Mouse (Mus musculus) natural killer cell, adult 2 months (primary cell): ENCODE results near the gene Pax2.

ENCODE experiments used
- DNase-seq, 2 experiments: peaks; one replicate each; pipeline ENCODE4 v3.0.0; 2022; ENCODE audit warnings: low spot score in 2 of 2

The Pax2 gene

DNA sequence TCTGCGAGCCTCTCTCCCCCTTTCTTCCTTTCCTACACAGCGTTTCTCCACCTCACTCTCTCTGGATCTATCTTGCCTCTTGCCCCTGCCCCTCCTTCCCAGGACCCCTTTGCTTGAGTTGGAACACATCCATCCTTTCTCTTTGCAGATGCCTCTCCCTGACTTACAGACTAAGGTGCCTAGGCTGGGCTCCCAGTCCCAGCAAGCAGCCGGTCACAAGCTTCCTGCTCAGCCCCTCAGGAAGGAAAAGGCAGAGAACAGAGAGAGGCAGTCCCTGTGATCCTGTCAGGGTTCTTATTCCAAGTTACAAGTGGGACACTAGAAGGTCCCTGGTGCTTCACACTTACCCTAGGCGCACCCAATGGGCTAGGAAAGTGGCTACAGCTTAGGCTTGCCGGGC lies 7.6 kb upstream of the Pax2 start:
- no peak for DNase-seq

DNA sequence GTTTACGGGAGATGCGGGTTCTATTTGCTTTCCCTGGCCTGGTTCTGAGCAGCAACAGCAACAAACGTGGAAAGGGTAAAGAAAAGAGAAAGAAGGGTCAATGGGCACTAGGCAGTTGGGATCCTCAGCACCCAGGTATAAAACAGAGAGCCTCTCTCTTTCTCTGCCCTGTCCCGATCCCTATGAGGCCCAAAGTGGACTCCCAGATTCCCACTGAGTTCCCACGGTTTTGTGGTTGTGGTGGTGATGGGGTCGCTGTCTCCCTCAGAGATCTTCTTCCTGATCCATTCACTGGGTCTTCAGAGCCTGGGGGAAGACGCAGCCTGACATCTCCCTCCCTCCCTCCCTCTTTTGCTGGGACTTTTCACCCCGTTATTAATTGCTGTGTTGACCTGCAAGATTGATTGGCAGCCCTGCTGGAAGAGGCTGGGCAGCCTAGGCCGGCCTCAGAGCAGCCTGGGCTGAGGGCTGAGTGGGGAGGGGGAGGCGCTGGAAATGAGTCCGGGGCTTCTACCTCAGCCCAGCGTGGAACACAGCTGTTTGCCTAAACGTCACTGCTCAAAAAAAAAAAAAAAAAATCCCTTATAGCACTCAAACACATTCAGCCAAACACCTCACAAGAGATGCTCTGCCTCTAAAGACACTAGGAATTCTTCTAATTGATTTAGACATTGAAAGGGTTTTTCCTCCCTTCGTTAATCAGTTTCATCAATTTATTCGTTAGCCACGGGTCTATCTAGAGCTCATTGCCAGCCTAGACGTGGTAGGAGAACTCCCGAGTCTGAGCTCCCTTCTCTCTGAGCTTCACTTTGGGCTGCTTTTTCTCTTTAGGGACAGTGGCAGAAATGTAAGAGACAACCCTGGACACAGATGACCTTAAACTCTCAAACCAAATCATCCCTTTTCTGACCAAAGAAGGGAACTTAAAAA lies 6.5 kb upstream of the Pax2 start:
- DNase-seq, result no peak

DNA sequence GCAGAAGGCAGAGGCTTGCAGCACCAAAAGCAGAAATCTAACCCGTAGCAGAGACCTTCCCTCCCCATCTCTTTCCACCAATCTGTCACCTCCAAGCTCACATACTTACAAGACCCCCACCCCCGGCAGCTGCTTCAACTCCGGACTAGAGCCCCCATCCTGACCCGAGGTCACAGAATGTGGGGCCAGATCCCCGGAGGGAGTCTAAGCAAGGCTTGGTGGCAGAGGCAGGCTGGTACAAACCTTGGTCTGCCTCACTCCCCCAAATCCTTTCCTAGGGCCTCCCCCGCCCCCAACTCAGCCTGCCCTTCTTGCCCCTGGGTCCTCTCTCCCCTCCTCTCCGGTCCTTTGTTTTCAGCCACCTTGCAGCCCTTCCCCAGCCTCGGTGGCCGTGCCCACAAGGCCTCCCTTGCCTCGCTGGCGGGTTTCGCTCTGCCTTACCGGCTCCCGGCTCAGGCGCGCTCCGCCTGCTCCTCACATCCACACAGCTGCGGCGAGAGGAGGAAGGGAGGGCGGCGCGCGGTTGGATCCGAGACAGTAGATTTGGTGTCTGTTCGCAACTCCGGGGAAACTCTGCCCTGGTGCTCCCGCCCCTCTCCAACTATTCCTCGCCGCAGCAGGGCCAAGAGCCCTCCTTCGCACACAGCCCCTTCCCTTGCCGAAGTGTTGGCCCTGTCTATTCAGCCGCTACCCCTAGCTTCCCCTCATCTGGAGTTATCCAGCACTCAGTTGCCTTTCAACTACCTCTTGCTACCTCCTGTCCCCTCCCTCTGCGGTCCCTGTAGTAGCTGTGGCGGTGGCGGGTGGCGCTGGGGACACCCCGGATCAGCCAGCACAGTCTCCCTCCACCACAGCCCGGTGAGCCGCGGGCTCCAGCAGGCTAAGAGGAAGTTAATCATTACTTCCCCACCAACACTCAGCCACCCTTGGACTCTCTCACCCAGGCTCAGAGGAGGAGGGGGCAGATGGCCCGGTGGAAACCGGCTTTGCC lies 5.5 kb upstream of the Pax2 start:
- peak in 1 of 2 experiments; percentile 16 for DNase-seq

DNA sequence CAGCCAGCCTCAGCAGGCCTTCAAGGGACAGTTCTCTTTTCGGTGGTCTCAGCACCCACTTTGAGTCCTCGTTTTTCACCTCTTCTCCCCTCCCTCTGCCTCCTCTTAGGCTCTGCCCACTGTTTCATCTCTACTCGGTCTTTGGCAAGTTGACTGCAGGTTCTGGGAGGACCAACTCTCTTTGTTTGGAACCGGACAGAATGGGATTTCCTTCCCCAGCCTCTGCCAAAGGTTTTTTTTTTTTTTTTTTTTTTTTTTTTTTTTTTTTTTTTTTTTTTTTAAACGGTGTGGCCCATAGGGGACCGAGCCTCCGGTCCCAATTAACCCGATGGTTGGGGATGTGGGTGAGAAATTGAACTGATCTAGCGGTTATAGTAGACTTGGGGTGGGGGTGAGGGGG lies 4.8 kb upstream of the Pax2 start:
- no peak for DNase-seq

DNA sequence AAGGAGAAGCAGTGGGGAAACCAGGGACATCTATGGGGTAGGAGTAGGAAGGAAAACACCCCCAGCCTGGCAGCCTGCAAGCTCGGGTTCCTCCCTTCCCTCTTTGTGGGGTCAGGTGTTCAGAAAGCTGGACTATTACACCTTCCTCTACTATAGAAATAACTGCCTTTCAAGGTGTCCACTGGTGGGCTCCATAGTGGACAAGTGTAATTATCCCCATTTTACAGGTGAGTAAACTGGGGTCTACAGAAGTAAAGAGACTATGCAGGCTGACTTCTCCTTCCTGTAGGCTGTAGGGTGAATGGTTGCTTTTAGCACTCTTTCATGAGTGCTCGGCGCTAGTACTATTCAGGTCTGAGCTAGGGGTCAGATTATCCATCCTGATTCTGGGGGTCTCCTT lies 4.3 kb upstream of the Pax2 start:
- DNase-seq, result no peak

DNA sequence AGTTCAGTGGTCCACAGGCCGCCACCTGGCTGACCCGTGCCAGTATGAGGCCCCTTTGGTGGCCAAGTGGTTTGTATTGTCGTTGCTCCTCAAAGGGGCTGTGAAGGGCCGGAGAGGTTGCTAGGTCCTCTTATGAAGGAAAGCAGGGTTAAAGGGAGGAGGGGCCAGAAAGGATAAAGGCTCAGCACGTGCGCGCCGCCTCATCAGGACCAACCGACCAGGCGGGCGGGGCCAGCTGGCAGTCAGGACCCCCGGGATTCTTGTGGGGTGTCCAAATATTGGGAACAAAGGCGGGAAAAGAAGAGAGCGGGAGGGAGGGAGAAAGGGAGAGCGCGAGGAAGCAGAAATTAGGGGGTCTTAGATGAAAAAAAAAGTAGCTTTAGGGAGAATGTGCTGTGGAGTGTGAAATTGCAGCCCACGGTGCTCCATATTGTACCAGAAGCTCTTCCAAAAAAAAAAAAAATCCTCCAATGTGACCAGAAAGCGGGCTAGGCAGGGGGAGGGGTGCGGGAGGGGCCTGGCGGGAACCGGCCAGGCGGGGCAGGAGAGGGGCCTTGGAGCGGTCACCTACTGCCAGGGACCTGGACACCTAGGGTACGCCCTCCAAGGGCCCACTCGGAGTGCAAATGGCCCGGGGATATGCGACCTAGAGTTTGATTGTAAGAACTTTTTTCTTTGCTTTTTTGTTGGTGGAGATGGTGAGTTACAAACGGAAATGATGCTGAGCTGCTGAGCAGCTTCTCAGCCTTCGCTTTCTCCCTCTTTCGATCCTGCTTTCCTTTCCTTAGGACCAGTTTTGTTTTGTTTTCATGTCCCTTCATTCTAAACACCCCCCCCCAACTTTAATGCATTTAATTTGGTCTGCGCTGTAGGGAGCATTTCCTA lies 3.5 kb upstream of the Pax2 start:
- DNase-seq, result no peak

DNA sequence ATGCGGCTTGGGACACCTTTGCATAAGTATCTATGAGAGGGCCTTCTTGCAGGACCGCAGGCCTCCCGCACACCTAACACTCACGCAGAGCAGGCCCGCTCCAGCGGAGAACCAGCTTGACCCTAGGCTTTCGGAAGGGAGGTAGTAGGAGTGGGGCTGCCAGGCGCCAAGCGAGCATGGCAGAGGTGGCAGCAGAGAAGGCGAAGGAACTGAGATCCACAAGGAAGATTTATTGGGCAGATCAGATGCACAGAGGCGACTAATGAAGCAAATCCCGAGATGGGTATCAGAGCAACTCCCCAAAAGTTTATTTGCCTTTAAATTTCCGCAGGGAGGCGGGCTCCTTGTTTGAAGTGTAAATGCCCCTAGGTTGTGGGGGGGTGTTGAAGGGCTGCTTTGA lies 2.5 kb upstream of the Pax2 start:
- DNase-seq, result no peak

DNA sequence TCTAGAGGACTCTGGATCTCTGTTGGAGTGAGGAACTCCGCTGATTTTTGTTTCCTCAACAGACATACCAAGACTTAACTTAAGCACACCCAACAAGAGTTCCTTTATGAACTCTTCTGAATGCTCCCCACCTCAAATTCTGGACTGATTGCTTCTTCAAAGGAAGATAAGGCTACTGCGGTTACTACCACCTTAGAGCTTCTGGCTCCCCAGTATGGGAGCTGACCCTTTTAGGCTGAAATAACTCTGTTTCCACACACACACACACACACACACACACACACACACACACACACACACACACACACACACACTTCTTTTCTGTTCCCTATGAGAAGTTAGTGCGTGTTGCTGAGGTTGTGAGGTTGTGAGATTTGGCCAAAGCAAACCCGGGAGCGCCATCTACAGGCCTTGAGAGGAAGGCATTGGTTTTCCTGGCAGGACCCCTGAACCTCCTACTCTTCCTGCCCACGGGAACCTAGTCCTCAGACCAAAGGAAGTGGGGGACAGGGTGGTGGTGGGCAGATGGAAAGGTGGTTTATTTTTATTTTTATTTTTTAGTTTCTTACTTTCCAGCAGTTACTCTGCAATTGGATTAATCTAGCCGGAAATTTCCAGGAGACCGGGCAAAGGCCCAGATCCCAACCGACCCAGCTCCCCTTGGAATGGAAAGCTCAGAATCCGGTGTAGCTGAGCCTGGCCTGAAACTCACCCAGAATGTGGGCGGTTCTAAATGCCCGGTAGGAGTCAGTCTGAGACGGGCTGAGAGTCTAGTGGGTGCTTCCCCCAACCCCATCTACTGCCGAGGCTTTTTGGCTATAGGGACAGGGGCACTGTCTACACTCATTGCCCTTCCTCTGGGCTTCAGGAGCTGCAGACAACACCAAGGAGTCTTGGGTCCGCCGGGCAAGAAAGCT lies 1.1 kb upstream of the Pax2 start:
- DNase-seq, result peak in 1 of 2 experiments; percentile 8

DNA sequence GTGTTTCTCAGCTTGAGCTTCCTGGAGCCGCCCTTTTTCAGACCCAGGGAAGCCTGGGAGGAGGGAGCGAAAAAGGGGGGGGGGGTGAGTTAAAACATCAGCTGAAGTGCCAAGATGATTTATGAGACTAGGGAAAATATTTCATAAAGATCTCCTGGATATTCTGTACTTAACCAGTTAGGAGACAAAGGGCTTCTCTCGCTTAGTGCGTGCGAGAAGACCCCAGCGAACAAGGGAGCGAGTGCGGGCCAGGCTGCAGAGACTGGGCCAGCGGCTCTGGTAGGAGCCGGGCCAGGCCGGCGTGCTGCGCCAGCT lies 510 bp upstream of the Pax2 start:
- DNase-seq, result no peak

DNA sequence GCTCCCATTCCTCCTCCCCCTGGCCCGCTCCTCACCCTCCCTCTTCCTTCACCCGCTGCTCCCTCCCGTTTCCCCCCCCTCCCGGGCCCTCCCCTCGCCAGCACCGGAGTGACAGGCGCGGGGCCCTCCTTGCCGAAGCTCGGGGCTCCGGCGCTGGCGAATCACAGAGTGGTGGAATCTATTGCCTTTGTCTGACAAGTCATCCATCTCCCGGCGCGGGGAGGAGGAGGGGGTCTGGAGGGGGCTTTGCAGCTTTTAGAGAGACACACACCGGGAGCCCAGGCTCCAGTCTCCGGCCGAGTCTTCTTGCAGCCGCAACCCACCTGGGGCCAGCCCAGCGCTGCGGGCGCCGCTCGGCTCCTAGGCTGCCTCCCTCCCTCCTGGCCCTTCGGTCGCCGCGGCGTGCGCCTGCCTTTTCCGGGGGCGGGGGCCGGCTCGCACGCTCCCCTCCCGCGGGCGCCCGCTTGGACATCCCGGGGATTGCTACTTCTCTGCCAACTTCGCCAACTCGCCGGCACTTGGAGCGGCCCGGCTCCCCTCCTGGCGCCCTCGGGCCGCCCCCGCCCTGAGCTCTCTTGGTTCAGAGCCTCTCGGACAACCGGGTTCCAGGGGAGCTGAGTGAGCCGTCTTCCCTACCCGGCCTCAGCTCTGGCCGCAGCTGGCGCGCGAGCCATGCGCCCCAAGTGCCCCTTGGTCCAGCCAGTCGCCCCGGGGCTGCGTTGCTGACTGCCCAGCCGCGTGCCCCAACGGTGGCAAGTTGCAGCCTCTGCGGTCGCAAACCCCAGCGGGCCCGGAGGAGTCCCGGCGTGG lies 781 bp downstream of the Pax2 start:
- no peak for DNase-seq

DNA sequence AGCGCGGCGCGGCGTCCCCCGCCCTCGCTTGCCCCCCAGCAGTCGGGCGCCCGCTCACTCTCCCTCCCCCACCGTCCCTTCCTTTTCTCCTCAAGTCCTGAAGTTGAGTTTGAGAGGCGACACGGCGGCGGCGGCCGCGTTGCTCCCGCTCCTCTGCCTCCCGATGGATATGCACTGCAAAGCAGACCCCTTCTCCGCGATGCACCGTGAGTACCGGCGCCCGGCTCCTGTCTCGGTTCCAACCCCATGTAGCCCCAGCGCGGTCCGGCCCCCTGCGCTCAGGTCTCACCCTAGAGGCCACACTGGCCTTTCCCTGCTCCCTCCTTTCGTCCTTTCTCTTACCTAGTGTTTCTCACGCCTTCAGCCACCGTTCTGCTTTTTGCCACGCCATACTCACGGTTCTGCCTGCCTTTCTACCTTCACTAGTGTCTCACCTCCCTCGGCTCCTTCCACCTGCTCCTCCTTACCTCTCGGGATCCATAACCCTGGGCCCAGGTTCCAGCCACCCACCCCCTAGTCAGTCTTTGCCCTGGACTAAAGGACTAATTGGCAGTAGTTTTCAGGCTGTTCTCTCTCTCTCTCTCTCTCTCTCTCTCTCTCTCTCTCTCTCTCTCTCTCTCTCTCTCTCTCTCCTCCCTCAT lies 1.5 kb downstream of the Pax2 start:
- DNase-seq, result no peak

DNA sequence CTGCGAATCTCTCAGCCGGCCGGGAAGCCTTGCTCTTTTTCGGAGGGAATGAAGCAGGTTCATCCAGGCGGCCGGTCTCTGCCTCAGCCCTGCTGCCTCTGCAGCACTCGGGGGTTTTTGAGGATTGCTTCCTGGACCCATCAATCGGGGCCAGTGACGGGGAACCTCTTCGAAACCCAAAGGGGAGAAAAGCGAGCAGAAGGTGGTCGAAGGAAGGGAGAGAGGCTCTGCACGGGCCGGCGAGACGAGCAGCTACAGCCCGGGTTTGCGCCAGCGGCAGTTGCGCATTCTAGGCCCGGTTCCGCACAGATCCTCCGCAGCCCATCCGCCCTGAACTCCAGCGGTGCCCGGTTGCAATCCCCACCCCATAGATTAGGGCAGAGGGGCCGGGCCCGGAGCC lies 3.0 kb downstream of the Pax2 start:
- DNase-seq, result no peak

DNA sequence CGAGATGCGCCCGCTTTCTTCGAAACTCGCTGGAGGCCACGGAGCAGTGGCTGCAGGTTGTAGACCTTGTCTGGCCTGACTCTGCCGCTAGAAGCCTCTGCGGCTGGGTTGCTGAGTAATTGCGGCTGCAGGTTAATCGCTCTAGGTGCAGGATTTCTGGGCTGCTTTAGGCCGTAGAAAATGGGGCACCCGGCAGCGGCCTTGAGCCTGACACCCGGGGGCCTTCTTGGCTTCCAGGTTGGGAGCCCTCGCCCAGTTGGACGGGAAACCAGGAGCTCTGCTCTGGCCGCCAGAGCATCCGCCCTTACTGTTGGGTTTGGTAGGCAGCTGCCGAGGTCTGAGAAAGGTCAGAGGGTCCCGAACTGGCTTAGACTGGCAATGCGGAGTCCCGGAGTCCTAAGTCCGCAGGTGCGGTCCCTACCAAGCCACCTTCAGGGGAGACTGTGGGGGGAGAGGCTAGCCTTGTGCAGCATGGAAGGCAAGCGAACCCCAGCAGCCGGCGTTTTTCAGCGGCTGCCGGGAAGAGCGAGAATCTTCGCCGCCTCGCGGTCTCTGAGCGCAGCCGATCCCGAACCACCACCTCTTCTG lies 3.8 kb downstream of the Pax2 start:
- no peak for DNase-seq

DNA sequence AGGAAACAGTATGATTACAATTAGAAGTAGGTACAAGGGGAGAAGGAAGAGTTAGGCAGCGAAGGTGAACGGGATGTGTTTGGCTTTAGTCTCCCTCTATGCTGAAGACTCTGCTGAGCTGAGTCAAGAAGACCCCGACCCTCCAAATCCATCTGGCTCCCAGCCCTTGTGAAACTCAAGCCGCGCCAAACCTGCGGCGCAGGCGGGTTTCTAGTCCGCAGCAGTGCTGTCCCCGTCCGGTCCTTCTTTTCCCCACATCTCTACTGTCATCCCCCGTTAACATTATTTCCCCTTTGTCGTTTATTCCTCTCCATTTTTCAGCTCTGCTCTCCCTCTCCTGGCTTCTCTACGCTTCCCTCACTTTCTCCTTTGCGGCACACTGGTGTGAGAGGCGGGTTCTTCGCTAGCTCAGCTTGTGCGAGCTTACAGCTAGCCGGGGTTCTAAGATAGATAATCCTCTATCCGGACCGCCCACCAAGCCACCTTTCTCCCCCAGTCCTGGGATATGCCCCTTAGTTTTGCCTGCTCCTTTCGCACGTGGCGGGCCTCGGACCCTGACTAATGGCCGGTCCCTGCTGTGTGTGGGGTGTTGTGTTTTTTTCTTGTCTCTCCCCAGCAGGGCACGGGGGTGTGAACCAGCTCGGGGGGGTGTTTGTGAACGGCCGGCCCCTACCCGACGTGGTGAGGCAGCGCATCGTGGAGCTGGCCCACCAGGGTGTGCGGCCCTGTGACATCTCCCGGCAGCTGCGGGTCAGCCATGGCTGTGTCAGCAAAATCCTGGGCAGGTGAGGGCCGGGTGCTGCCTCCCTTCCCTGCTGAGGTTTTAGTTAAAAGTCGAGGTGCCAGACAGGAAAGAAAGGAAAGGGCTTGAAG lies 4.7 kb downstream of the Pax2 start:
- no peak for DNase-seq

DNA sequence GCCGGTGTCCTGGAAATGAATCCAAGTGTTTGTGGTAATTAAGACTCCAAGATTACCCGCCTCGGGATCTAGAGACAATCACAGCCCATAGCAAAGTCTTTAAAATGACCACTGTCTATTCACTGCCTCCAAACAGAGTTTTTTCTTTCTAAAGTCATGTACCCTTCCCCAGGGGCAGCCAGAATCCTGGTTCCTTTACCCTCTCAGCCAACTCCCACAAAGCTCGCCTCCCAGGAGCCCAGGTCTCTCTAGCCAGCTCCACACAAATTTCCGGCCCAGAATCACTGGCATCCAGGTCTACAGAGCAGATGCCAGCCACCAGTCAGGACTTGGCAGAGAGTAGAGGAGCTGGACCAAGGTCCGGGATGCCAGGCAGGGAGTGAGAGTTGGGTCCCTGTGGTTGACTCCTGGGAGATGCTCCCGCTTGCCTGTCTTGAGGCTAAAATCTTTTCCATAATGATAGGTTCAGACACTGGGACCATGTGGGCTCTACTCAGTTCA lies 6.3 kb downstream of the Pax2 start:
- no peak for DNase-seq

DNA sequence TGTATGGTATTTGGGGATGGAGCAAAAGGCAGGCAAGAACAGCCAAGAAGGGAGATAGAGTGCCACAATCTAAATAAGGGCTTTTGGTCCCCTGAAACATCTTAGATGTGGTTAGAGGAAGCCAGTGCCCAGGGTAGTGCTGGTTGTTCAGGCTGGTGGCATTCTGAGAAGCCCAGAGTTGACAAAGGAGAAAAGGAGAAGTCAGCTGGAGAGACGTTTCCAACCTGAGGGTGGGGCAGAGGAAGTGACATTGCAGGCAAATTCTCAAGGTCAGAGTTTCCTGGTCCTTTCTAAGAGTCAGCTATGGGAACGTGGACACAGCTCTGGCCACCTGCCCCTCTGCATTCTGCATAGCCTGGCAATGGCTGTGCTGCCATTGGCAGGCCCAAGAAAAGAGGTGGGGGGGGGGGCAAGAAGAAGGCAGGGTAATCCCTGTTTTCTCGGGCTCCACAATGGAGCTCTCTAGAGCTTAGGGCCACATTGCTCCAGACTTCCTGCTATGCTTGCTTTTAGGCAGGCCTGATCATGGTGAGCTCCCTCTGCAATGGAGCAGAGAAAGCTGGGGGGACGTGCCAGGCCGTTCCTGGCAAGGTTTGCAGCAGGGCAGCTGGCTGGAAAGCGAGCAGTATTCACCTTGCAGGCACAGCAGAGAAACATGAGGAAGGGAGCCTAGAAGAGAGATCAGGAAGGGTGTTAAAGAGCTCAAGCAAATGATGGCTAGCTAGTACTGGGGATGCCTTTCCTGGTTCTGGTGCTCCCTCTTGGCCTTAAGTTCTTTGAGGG lies 14.6 kb downstream of the Pax2 start:
- DNase-seq, result no peak

DNA sequence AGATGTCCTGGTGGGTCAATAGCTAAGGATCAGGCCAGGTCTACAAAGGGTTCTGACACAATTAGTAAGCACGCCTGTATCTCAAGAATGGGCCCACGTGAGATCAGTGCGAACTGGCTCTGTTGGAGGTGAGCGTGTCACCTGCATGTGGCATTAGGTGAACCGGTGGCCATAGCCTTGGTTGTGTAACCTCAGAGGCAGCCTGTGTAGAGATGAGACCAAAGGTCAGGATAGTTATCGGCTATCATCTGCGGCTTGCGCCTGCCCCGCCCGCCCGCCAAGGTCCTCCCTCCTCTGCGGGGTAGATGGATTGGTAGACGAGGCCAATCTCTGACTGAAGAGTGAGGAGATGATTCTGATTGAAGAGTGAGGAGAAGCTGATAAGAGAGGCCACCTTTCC lies 15.7 kb downstream of the Pax2 start:
- no peak for DNase-seq
